14 mouse cellular contexts compared by ENCODE assay signal in the genomic region with DNA sequence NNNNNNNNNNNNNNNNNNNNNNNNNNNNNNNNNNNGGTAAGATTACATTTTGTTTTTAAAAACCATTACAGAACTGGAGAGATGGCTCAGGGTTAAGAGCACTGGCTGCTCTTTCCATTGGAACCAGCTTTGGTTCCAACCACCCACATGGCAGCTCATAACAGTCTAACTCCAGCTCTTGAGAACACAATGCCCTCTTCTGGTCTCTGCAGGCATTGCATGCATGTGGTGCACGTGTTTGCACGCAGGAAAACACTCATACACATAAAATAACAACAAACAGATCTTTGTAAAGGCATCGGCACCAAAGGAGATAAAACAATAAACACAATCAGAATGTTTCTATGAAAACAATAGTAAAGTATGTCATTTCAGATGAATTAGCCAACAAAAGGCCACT. TPM values are rescaled to one million over a fixed set of nuclear protein-coding genes. Genes with fewer than 3 reads are reported as not detected.
DNase-seq lines count a peak whose midpoint lies in the region; ATAC-seq and TF ChIP-seq lines count a peak whose summit lies in the region.
"Had no signal": no experiment of that assay in that cellular context is flagged by ENCODE, and none has a peak within 500 bp of the region (broad histone marks: within the 10 kb centered on the region; RNA-seq: fewer than 3 reads in every experiment).

No protein-coding gene starts in this region.

- no peak overlapping the region for H3K27ac ChIP-seq in heart, postnatal 0 days (ENCODE audit: low read depth)
- no peak overlapping the region for H3K27ac ChIP-seq in ES-Bruce4 (ENCODE audit: insufficient read depth, low read length)
- H3K27ac ChIP-seq in hindbrain, embryonic 14.5 days = no peak overlapping the region
- H3K27ac ChIP-seq: hindbrain, embryonic 15.5 days had no signal

- H3K9ac ChIP-seq in heart, postnatal 0 days (replicated peaks; ENCODE audit: low read depth, low read length) = no peak overlapping the region
- no peak overlapping the region for H3K9ac ChIP-seq in ES-Bruce4 (ENCODE audit: low read depth, poor library complexity, severe bottlenecking)
- H3K9ac ChIP-seq in hindbrain, embryonic 14.5 days = no peak overlapping the region
- H3K9ac ChIP-seq: hindbrain, embryonic 15.5 days had no signal

- WGBS in heart, postnatal 0 days = 62% methylated on average over 3 of the region's 3 CpGs
- WGBS in lung, adult 2 months = 57% methylated on average over 3 of the region's 3 CpGs
- WGBS in hindbrain, embryonic 14.5 days = 54% methylated on average over 3 of the region's 3 CpGs

- H3K27me3 ChIP-seq in heart, postnatal 0 days (ENCODE audit: control insufficient read depth, insufficient read depth, low read length) = no peaks in the 10 kb centered on the region
- H3K27me3 ChIP-seq in ES-Bruce4 (ENCODE audit: control insufficient read depth, insufficient read depth, low read length, poor library complexity, severe bottlenecking) = no peaks in the 10 kb centered on the region
- H3K27me3 ChIP-seq in hindbrain, embryonic 14.5 days (ENCODE audit: control insufficient read depth, insufficient read depth, low read length) = no peaks in the 10 kb centered on the region
- H3K27me3 ChIP-seq: hindbrain, embryonic 15.5 days had no signal

- TF ChIP-seq POLR2A in lung, adult 2 months (IDR thresholded peaks at IDR 0.05; ENCODE audit: borderline replicate concordance, extremely low read depth, low read depth, low read length) = no peak
- no peak for TF ChIP-seq POLR2A in ES-Bruce4 (IDR thresholded peaks at IDR 0.05; ENCODE audit: insufficient read depth, low read length)
- TF ChIP-seq POLR2A in brain, embryonic 14.5 days (IDR thresholded peaks at IDR 0.05; ENCODE audit: borderline replicate concordance, extremely low read depth, insufficient read depth, insufficient read length, poor library complexity, severe bottlenecking) = no peak

- TF ChIP-seq CTCF in heart, postnatal 0 days (IDR thresholded peaks at IDR 0.05; ENCODE audit: low read depth) = peak; percentile 15; the same call in 1 of the 2 replicates
- peak; percentile 27; the same call in 1 of the 2 replicates for TF ChIP-seq CTCF in lung, adult 2 months (IDR thresholded peaks at IDR 0.05; ENCODE audit: insufficient read depth, low read length)
- peak; percentile 71 for TF ChIP-seq CTCF in ES-Bruce4 (IDR thresholded peaks at IDR 0.05; ENCODE audit: low read depth, low read length)
- peak; percentile 36; the same call in 1 of the 2 replicates for TF ChIP-seq CTCF in brain, embryonic 14.5 days (IDR thresholded peaks at IDR 0.05; ENCODE audit: borderline replicate concordance, extremely low read depth, insufficient read depth, insufficient read length)

- no peak overlapping the region for H3K4me2 ChIP-seq in heart, postnatal 0 days (ENCODE audit: low read depth, low read length)
- no peak overlapping the region for H3K4me2 ChIP-seq in hindbrain, embryonic 14.5 days (replicated peaks)
- H3K4me2 ChIP-seq: hindbrain, embryonic 15.5 days had no signal

- H3K36me3 ChIP-seq in heart, postnatal 0 days (replicated peaks; ENCODE audit: control insufficient read depth, insufficient read depth, low read length) = no peaks in the 10 kb centered on the region
- H3K36me3 ChIP-seq in ES-Bruce4 (ENCODE audit: control insufficient read depth, insufficient read depth, low read length, poor library complexity, severe bottlenecking) = no peaks in the 10 kb centered on the region
- no peaks in the 10 kb centered on the region for H3K36me3 ChIP-seq in hindbrain, embryonic 14.5 days (replicated peaks; ENCODE audit: control insufficient read depth, insufficient read depth)
- H3K36me3 ChIP-seq: hindbrain, embryonic 15.5 days had no signal

- 0 out of 2 replicates have a peak, but pooled peaks cover 9% of the 10 kb centered on the region for H3K9me3 ChIP-seq in heart, postnatal 0 days (replicated peaks; ENCODE audit: control insufficient read depth, low read length)
- H3K9me3 ChIP-seq in ES-Bruce4 (replicated peaks; ENCODE audit: control insufficient read depth, insufficient read depth, low read length, poor library complexity, severe bottlenecking) = no peaks in the 10 kb centered on the region
- no peaks in the 10 kb centered on the region for H3K9me3 ChIP-seq in hindbrain, embryonic 14.5 days (ENCODE audit: control insufficient read depth, low read length)
- H3K9me3 ChIP-seq: hindbrain, embryonic 15.5 days had no signal

- TF ChIP-seq EP300 in heart, postnatal 0 days (IDR thresholded peaks at IDR 0.05; ENCODE audit: low read depth) = no peak
- TF ChIP-seq EP300 in ES-Bruce4 (IDR thresholded peaks at IDR 0.05; ENCODE audit: insufficient read depth, low read depth, low read length) = no peak

- no peak overlapping the region for H3K4me3 ChIP-seq in heart, postnatal 0 days (ENCODE audit: low read depth, low read length)
- no peak overlapping the region for H3K4me3 ChIP-seq in lung, adult 2 months (replicated peaks; ENCODE audit: extremely low read depth, low read depth, low read length)
- no peak overlapping the region for H3K4me3 ChIP-seq in ES-Bruce4 (ENCODE audit: low read depth, low read length)
- H3K4me3 ChIP-seq in hindbrain, embryonic 14.5 days (replicated peaks; ENCODE audit: low read length) = no peak overlapping the region
- H3K4me3 ChIP-seq: hindbrain, embryonic 15.5 days had no signal

- no peaks in the 10 kb centered on the region for H3K4me1 ChIP-seq in heart, postnatal 0 days (ENCODE audit: control insufficient read depth, insufficient read depth)
- H3K4me1 ChIP-seq in lung, adult 2 months (ENCODE audit: control insufficient read depth, insufficient read depth, low read length) = no peaks in the 10 kb centered on the region
- H3K4me1 ChIP-seq in ES-Bruce4 (ENCODE audit: control insufficient read depth, insufficient read depth, low read length) = peaks cover under 1% of the 10 kb centered on the region
- H3K4me1 ChIP-seq in hindbrain, embryonic 14.5 days (replicated peaks; ENCODE audit: control insufficient read depth, insufficient read depth, low read length) = no peaks in the 10 kb centered on the region
- H3K4me1 ChIP-seq: hindbrain, embryonic 15.5 days had no signal

- DNase-seq in heart, postnatal 0 days (ENCODE audit: low spot score) = no peak
- DNase-seq in heart, adult 9 months (ENCODE audit: low spot score in 2 of 2) = no peak
- DNase-seq in lung, adult 2 months = no peak
- DNase-seq in lung, postnatal 4 days = no peak
- no peak for DNase-seq in brain, embryonic 14.5 days (ENCODE audit: low read depth)
- no peak for DNase-seq in frontal cortex, postnatal 10 days (ENCODE audit: low spot score in 2 of 2)
- no peak for DNase-seq in hindbrain, embryonic 14.5 days (ENCODE audit: low spot score)
- DNase-seq: cerebellum, adult 11-12 months; left cerebral cortex, postnatal 4 days; lung, adult 18-20 months; right cerebral cortex, postnatal 25 days; thymus, postnatal 14 days had no signal

- ATAC-seq in heart, postnatal 0 days (ENCODE audit: insufficient read depth, low read depth) = no peak
- no peak for ATAC-seq in hindbrain, embryonic 14.5 days (ENCODE audit: low FRiP score)

RNA-seq across cellular contexts. Expression of a gene that starts 19.9 kb away (rescaled TPM):
- total RNA-seq in heart, postnatal 0 days (2014; rRNA removed; ENCODE audit: low replicate concordance) = 4.8 and 7.7 TPM in 2 replicates
- polyA plus RNA-seq in heart, postnatal 0 days (2015; fragmentation: Nextera tagmentation; extraction: Ambion mirVana) = 6.0 and 7.1 TPM in 2 replicates
- 46.2 and 49.4 TPM in 2 replicates for polyA plus RNA-seq in lung, adult 2 months (2012; rRNA removed)
- polyA plus RNA-seq in ES-Bruce4 (2011; ENCODE audit: insufficient read depth, insufficient read length, low read depth, missing spikeins) = 31.9 and 32.9 TPM in 2 replicates
- polyA plus RNA-seq in brain, embryonic 14.5 days (2012; rRNA removed) = 14.3 and 15.8 TPM in 2 replicates
- 14.6 and 20.1 TPM in 2 replicates for polyA plus RNA-seq in hindbrain, embryonic 14.5 days (2014; fragmentation: Nextera tagmentation; extraction: Ambion mirVana)

RNA-seq across cellular contexts. Expression of a gene that starts 49.4 kb away (rescaled TPM):
- 46.0 and 58.6 TPM in 2 replicates for total RNA-seq in heart, postnatal 0 days (2014; rRNA removed; ENCODE audit: low replicate concordance)
- polyA plus RNA-seq in heart, postnatal 0 days (2015; fragmentation: Nextera tagmentation; extraction: Ambion mirVana) = 148 and 153 TPM in 2 replicates
- polyA plus RNA-seq in lung, adult 2 months (2012; rRNA removed) = 22.6 and 24.2 TPM in 2 replicates
- 204 and 208 TPM in 2 replicates for polyA plus RNA-seq in ES-Bruce4 (2011; ENCODE audit: insufficient read depth, insufficient read length, low read depth, missing spikeins)
- 54.3 and 68.4 TPM in 2 replicates for polyA plus RNA-seq in brain, embryonic 14.5 days (2012; rRNA removed)
- polyA plus RNA-seq in hindbrain, embryonic 14.5 days (2014; fragmentation: Nextera tagmentation; extraction: Ambion mirVana) = 60.4 and 64.4 TPM in 2 replicates

RNA-seq across cellular contexts. Expression of a gene that starts 59.0 kb away (rescaled TPM):
- total RNA-seq in heart, postnatal 0 days (2014; rRNA removed; ENCODE audit: low replicate concordance) = 0.89 and 1.1 TPM in 2 replicates
- 0.84 and 0.87 TPM in 2 replicates for polyA plus RNA-seq in heart, postnatal 0 days (2015; fragmentation: Nextera tagmentation; extraction: Ambion mirVana)
- polyA plus RNA-seq in lung, adult 2 months (2012; rRNA removed) = 18.6 and 19.7 TPM in 2 replicates
- 1.9 and 2.8 TPM in 2 replicates for polyA plus RNA-seq in ES-Bruce4 (2011; ENCODE audit: insufficient read depth, insufficient read length, low read depth, missing spikeins)
- polyA plus RNA-seq in brain, embryonic 14.5 days (2012; rRNA removed) = 15.4 and 33.5 TPM in 2 replicates
- 31.9 and 35.5 TPM in 2 replicates for polyA plus RNA-seq in hindbrain, embryonic 14.5 days (2014; fragmentation: Nextera tagmentation; extraction: Ambion mirVana)

Comparison
In these comparisons a context has a peak if more than half of its experiments do, and no peak if none do; other contexts are left out.
1. CTCF ChIP-seq: peak in every context shown above with its lines; median percentile 71 in ES-Bruce4; 36 in brain, embryonic 14.5 days; 27 in lung, adult 2 months; 15 in heart, postnatal 0 days.